Mouse (Mus musculus): ENCODE results near the gene Upb1.
A peak's percentile ranks its signal among the peaks of the same experiment; 100 is the strongest.
"Not testable (repeated sequence)": the region's sequence is repeated elsewhere in the genome, so short reads cannot be mapped to it uniquely, and the experiment has no call there.

Gene Upb1

GRCm38 (mm10) chr10:75400958-75401357, at the start of gene Upb1:
TSS of gene Upb1 (plus strand) at chr10:75401115.
- no peak for DNase-seq

DNA sequence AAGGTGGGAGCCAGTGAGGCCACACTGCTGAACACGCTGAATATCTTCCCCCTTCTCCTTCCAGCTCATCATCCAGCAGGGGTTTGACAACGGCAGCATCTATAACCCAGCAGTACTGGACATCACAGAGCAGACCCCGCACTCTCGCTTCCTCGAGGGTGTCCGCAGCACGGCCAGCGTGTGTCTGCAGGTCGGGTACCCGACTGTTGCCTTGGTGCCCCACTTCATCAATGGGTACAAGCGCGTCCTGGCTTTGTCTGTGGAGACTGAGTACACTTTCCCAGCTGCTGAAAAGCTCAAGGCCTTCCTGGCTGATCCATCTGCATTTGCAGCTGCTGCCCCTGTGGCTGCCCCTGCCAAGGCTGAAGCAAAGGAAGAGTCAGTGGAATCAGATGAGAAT, 48.4 kb upstream of the Upb1 start:
- DNase-seq = no peak

GRCm38 (mm10) chr10:75353838-75354241, 47.1 kb upstream of the Upb1 start:
- DNase-seq = not testable (repeated sequence)

DNA sequence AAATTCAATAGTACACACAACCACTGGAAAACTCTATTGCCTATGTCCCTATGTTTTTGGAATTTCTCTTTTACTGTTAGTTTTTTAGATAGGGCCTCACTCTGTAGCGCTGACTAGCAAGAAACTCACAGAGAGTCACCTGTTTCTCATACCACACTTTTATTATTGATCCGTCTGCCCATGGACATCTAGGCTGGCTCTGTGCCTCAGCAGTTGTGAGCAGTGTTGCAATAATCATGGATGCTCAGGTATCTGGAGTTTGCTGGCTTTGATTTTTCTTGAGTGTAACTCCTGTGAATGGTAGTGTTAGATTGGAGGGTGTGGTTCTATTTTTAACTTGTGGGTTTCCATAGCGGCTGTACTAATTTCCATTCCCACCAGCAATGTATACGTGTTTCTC, 45.6 kb upstream of the Upb1 start:
- DNase-seq = no peak

GRCm38 (mm10) chr10:75364214-75364690, 36.7 kb upstream of the Upb1 start:
- peak; percentile 34 to 49 for DNase-seq

- DNase-seq = no peak
These were observed 36.1 kb upstream of the Upb1 start for GRCm38 (mm10) chr10:75364796-75365195.

- DNase-seq = no peak
These were observed 35.7 kb upstream of the Upb1 start for GRCm38 (mm10) chr10:75365231-75365633.

DNA sequence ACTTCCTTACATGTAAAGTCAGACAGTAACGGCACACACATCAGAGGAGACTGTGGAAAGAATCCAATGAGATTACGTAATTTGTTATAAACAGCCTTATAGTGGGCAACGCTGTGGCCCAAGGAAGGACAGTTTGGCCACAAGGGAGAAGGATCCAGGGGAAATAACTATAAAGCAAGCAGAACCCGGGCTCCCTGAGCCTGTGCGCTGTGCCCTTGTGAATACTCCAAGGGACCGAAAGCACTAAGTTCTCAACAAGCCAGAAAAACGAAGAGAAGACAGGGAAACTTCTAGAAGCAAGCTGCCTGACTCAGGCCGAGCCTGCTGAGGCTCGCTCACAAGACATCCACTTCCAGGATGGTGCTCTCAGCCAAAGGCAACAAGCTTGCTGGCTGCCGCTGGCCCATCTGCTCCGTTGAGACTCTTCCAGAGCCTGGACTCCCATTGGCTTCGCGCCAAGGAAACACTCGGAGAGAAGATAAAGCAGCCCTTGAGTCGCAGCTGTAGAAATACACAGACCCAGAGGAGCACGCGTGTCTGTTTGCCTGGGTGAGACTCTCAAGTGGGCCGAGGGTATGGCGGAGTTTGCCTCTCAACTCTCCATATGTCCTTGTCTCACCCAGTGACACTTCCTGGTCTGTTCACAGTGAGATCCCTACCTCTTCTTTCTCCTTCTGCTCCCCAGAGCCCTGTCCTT, 27.1 kb upstream of the Upb1 start:
- DNase-seq = peak; percentile 10 to 39

DNA sequence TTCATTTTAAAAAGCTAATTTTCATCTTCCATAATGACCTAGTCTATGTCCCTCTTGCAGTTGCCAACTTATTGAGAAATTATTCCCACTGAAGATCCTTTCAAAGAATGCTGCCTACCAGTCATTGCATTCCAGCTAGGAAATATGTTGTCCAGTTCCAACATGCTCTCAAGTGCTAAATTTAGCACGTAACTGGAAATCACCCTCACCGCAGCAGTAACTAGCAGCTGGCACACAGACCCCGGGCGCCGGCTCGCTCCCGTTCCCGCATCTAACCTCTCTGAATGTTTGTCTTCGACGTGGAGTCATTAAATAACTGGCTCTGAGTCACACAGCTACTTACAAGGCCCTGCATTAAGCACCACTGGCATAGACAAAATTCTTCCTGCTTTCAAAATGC, 22.2 kb upstream of the Upb1 start:
- no peak for DNase-seq

DNA sequence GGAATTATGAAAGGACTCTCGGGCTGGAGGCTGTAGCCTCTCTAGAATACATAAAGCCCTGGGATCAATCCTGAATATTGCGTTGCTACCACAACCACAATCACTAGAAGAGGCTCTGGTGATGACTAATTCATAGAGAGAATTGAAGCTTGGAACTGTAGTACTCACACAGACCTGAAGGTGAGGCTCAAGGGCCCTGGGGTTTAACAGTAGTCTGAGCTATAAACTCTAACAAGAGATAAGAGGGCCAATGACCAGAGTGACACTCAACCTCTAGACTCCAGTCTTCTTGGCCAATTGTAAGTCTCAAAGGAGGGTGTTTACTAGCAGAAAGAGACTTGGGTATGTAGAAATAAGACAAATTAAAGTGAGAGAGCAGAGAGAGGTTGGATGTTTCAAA, 10.8 kb upstream of the Upb1 start:
- no peak for DNase-seq

- DNase-seq = no peak
These were observed 10.1 kb upstream of the Upb1 start for GRCm38 (mm10) chr10:75390832-75391231.

DNA sequence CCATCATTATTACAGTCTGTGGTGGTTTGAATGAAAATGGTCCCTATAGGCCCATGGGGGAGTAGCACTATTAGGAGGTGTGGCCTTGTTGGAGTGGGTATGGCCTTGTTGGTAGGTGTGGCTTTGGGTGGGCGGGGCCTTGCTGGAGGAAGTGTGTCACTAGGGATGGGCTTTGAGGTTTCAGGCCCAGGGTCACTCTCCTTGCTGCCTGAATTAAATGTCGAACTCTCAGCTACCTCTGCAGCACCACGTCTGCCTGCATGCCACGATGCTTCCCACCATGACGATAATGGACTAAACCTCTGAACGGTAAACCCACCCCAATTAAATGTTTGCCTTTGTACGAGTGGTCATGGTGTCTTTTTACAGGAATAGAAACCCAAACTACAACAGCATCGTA, 6.1 kb upstream of the Upb1 start:
- DNase-seq = no peak

GRCm38 (mm10) chr10:75396966-75397365, 3.9 kb upstream of the Upb1 start:
- DNase-seq = peak; percentile 5 to 13

- no peak for DNase-seq
These were observed 5.0 kb downstream of the Upb1 start for GRCm38 (mm10) chr10:75405916-75406315.

GRCm38 (mm10) chr10:75406755-75407154, 5.8 kb downstream of the Upb1 start:
- DNase-seq = peak; percentile 50 to 60

DNA sequence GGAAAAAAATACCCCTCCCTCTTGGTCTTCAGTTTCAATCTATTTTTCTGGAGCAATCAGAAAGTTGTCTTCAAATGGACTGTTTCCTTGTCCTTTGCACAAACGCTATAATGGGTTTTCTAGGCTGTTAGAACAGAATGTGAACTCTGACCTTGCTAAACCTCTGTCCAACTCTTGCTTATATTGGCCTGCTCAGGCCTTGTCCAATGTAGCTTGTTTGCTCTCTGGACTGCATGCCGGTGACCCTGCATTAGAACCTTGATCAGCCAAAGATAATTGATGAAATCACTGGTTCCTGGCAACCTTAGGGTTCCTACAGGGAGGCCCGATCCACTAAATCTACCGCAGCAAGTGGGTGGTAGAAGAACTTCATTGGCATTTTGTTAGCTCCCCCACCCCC, 6.8 kb downstream of the Upb1 start:
- no peak for DNase-seq

DNA sequence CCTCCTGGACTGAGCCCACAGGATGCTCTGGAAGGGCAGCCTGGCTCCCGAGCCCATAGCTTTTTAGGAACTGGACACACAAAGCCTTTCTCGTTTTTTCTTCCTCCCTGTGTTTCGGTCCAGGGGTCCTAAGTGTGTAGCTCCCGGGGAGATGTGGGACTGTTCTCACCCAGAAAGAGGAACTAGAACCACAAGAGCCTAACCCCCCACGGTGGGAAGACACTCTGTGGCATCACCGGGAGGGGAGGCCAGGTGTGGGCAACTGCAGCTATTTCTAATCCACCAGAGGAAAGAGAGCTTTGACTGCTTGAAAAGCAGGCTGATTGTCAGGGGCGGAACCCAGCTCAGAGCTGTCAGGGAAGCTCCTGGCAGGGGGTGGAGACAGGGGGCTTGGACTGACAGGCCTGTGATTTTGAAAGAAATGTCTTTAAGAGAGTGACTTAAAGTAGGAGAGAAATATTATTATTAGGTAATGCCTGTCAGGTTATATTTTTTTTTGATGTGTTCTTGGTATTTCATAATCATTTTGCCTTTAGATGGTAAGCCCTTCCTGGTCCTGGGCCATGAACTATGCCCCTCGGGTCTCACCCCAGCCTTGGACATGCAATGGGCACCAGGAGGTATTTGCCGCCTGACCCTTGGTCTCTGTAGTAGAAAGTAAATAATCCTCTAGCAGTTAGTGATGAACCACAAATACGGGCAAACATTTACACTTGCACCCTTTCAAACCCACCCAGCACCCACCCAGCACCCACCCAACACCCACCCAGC, 10.6 kb downstream of the Upb1 start:
- DNase-seq = not testable (repeated sequence)

GRCm38 (mm10) chr10:75412114-75413103, 11.5 kb downstream of the Upb1 start:
- no peak for DNase-seq

GRCm38 (mm10) chr10:75414925-75415324, 14.0 kb downstream of the Upb1 start:
- DNase-seq = no peak

GRCm38 (mm10) chr10:75417363-75418042, 16.6 kb downstream of the Upb1 start:
- no peak for DNase-seq

DNA sequence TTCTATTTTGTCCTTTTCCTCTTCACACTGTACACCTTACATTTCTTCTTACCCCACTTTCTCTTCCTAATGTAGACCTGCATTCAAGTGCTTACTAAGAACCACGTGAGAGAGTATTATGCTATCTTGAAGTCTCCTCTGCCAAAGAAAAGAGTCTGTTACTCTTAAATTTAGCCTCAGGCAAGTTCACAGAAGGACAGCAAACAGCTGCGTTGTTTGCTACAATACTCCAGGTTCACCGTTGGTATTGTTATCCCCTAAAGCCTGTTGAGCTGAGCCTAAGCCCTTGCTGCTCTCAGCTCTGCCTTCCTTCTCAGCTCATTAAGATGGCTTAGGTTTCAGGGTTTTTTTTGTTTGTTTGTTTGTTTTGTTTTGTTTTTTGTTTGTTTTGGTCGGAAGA, 17.8 kb downstream of the Upb1 start:
- DNase-seq = no peak

- DNase-seq = no peak
These were observed 23.6 kb downstream of the Upb1 start for GRCm38 (mm10) chr10:75424498-75424901.

Data from cerebellum, adult 18-20 months (tissue).